Mouse (Mus musculus) CH12.LX (cell line): ENCODE results near the gene Mrps2. TPM values are rescaled to one million over a fixed set of nuclear protein-coding genes. Genes with fewer than 3 reads are reported as not detected.
A peak's percentile ranks its signal among the peaks of the same experiment; 100 is the strongest.

Source experiments
- DNase-seq: peaks from one replicate; pipeline ENCODE4 v3.0.0-alpha.2; 2013; ENCODE audit errors: extremely low read depth
- H3K27ac ChIP-seq: 2 replicates; pipeline ENCODE4 v1.5.1; 2012; ENCODE audit warnings: low read depth, mild to moderate bottlenecking, control low read depth, moderate library complexity; ENCODE audit not compliant: insufficient read depth
- H3K27me3 ChIP-seq: replicated peaks from 2 replicates; pipeline ENCODE3; 2012; ENCODE audit warnings: inconsistent platforms
- H3K36me3 ChIP-seq, 2 experiments: replicated peaks in 1 of 2; 2 replicates each; pipeline versions ENCODE3 to v1.6.1; 2012; ENCODE audit warnings: inconsistent platforms in 1 of 2, low read length in 1 of 2, mild to moderate bottlenecking in 1 of 2, mixed read lengths in 1 of 2, moderate library complexity in 1 of 2; ENCODE audit not compliant: control insufficient read depth in 1 of 2, insufficient read depth in 1 of 2
- H3K4me1 ChIP-seq, 2 experiments: 2 replicates each; pipeline ENCODE4 v1.6.1; 2012; ENCODE audit warnings: inconsistent platforms in 1 of 2, moderate library complexity in 1 of 2; ENCODE audit not compliant: insufficient read depth in 2 of 2, control insufficient read depth in 1 of 2
- H3K4me2 ChIP-seq: 2 replicates; pipeline ENCODE4 v1.6.1; 2012; ENCODE audit warnings: low read depth, mild to moderate bottlenecking, control low read depth; ENCODE audit not compliant: poor library complexity, insufficient read depth, severe bottlenecking
- H3K4me3 ChIP-seq, 3 experiments: fragments of 150-350 bp in 1 of 3; sonication (generic) in 1 of 3; replicated peaks in 1 of 3; 2 replicates each; pipeline versions ENCODE3 to v1.5.1; 2011 to 2012; ENCODE audit warnings: low read depth in 2 of 3, low read length in 2 of 3, mild to moderate bottlenecking in 2 of 3, moderate library complexity in 2 of 3, control low read depth in 1 of 3, improper control_type of control experiment in 1 of 3, inconsistent platforms in 1 of 3, mixed read lengths in 1 of 3; ENCODE audit not compliant: poor library complexity in 1 of 3
- H3K79me2 ChIP-seq: replicated peaks from 2 replicates; pipeline ENCODE4 v1.6.1; 2012; ENCODE audit warnings: mild to moderate bottlenecking, moderate library complexity; ENCODE audit not compliant: control insufficient read depth, poor library complexity, insufficient read depth, severe bottlenecking; ENCODE audit errors: extremely low read depth
- H3K9ac ChIP-seq: 2 replicates; pipeline ENCODE4 v1.6.1; 2012; ENCODE audit warnings: low read depth, mild to moderate bottlenecking, control low read depth, moderate library complexity; ENCODE audit not compliant: insufficient read depth
- H3K9me3 ChIP-seq: replicated peaks from 2 replicates; pipeline ENCODE3; 2012; ENCODE audit warnings: low read length, inconsistent platforms, mixed read lengths
- BHLHE40 ChIP-seq: IDR thresholded peaks from 2 replicates; pipeline ENCODE4 v1.6.1; 2011; ENCODE audit warnings: mild to moderate bottlenecking, low read depth, low read length, improper control_type of control experiment
- CHD1 ChIP-seq: IDR thresholded peaks from 2 replicates; pipeline ENCODE4 v1.6.1; 2012; ENCODE audit warnings: low read depth, low read length, improper control_type of control experiment, inconsistent platforms
- CHD2 ChIP-seq: IDR thresholded peaks from 2 replicates; pipeline ENCODE4 v1.6.1; 2011; ENCODE audit warnings: low read length, improper control_type of control experiment
- CTCF ChIP-seq, 2 experiments: IDR thresholded peaks in 1 of 2; conservative IDR thresholded peaks in 1 of 2; 2 replicates each; pipeline ENCODE4 v1.5.1; 2011 to 2012; ENCODE audit warnings: low read depth in 2 of 2, low read length in 2 of 2, improper control_type of control experiment in 1 of 2, inconsistent platforms in 1 of 2, mild to moderate bottlenecking in 1 of 2, moderate library complexity in 1 of 2
- E2F4 ChIP-seq: IDR thresholded peaks from 2 replicates; pipeline ENCODE4 v1.6.1; 2011; ENCODE audit warnings: low read depth, low read length, improper control_type of control experiment; ENCODE audit not compliant: insufficient replicate concordance
- ELF1 ChIP-seq: IDR thresholded peaks from 2 replicates; pipeline ENCODE4 v1.6.1; 2014; ENCODE audit warnings: low read depth, mild to moderate bottlenecking, inconsistent platforms, low read length, improper control_type of control experiment
- EP300 ChIP-seq: IDR thresholded peaks from 2 replicates; pipeline ENCODE4 v1.6.1; 2011; ENCODE audit warnings: low read length, improper control_type of control experiment
- ETS1 ChIP-seq: conservative IDR thresholded peaks from 2 replicates; pipeline ENCODE4 v1.6.1; 2012; ENCODE audit warnings: low read depth, mild to moderate bottlenecking, inconsistent platforms, low read length, improper control_type of control experiment, moderate library complexity
- GABPA ChIP-seq: IDR thresholded peaks from 2 replicates; pipeline ENCODE4 v1.6.1; 2012; ENCODE audit warnings: low read depth, low read length, improper control_type of control experiment, inconsistent platforms; ENCODE audit not compliant: insufficient replicate concordance
- HCFC1 ChIP-seq: IDR thresholded peaks from 2 replicates; pipeline ENCODE4 v1.6.1; 2012; ENCODE audit warnings: low read depth, mild to moderate bottlenecking, inconsistent platforms, low read length, improper control_type of control experiment
- IRF4 ChIP-seq: IDR thresholded peaks from 2 replicates; pipeline ENCODE4 v1.6.1; 2014; ENCODE audit warnings: low read depth, mild to moderate bottlenecking, inconsistent platforms, low read length, improper control_type of control experiment
- JUN ChIP-seq: IDR thresholded peaks from 2 replicates; pipeline ENCODE4 v1.6.1; 2011; ENCODE audit warnings: low read depth, mild to moderate bottlenecking, low read length, improper control_type of control experiment, moderate library complexity; ENCODE audit not compliant: insufficient read depth
- JUND ChIP-seq: conservative IDR thresholded peaks from 2 replicates; pipeline ENCODE4 v1.6.1; 2011; ENCODE audit warnings: low read depth, low read length, improper control_type of control experiment
- KAT2A ChIP-seq: IDR thresholded peaks from 2 replicates; pipeline ENCODE4 v1.6.1; 2012; ENCODE audit warnings: low read length, improper control_type of control experiment, inconsistent platforms; ENCODE audit not compliant: insufficient replicate concordance
- MAFK ChIP-seq: IDR thresholded peaks from 2 replicates; pipeline ENCODE4 v1.6.1; 2011; ENCODE audit warnings: low read length, improper control_type of control experiment; ENCODE audit not compliant: insufficient replicate concordance
- MAX ChIP-seq: IDR thresholded peaks from 2 replicates; pipeline ENCODE4 v1.6.1; 2011; ENCODE audit warnings: low read length, improper control_type of control experiment
- MAZ ChIP-seq: IDR thresholded peaks from 2 replicates; pipeline ENCODE4 v1.6.1; 2012; ENCODE audit warnings: low read depth, mild to moderate bottlenecking, inconsistent platforms, low read length, improper control_type of control experiment, moderate library complexity
- MEF2A ChIP-seq: IDR thresholded peaks from 2 replicates; pipeline ENCODE4 v1.6.1; 2014; ENCODE audit warnings: low read depth, mild to moderate bottlenecking, inconsistent platforms, low read length, improper control_type of control experiment, borderline replicate concordance
- NELFE ChIP-seq: IDR thresholded peaks from 2 replicates; pipeline ENCODE4 v1.6.1; 2011; ENCODE audit warnings: low read depth, low read length, improper control_type of control experiment
- NRF1 ChIP-seq: IDR thresholded peaks from 2 replicates; pipeline ENCODE4 v1.6.1; 2014; ENCODE audit warnings: low read depth, mild to moderate bottlenecking, inconsistent platforms, low read length, improper control_type of control experiment, moderate library complexity
- PAX5 ChIP-seq: IDR thresholded peaks from 2 replicates; pipeline ENCODE4 v1.6.1; 2012; ENCODE audit warnings: low read length, inconsistent platforms, mixed read lengths
- POLR2A ChIP-seq: IDR thresholded peaks from 2 replicates; pipeline ENCODE4 v1.6.1; 2011; ENCODE audit warnings: low read depth, mild to moderate bottlenecking, improper control_type of control experiment, low read length
- POLR2AphosphoS2 ChIP-seq: IDR thresholded peaks from 2 replicates; pipeline ENCODE4 v1.6.1; 2011; ENCODE audit warnings: low read depth, low read length, improper control_type of control experiment
- RAD21 ChIP-seq: IDR thresholded peaks from 2 replicates; pipeline ENCODE4 v1.6.1; 2011; ENCODE audit warnings: low read depth, mild to moderate bottlenecking, low read length, improper control_type of control experiment, moderate library complexity
- SIN3A ChIP-seq: IDR thresholded peaks from 2 replicates; pipeline ENCODE4 v1.6.1; 2012; ENCODE audit warnings: low read length, improper control_type of control experiment, inconsistent platforms
- TBP ChIP-seq: conservative IDR thresholded peaks from 2 replicates; pipeline ENCODE4 v1.6.1; 2011; ENCODE audit warnings: low read depth, low read length, improper control_type of control experiment
- TCF12 ChIP-seq: IDR thresholded peaks from 2 replicates; pipeline ENCODE4 v1.6.1; 2014; ENCODE audit warnings: low read depth, mild to moderate bottlenecking, inconsistent platforms, low read length, improper control_type of control experiment
- UBTF ChIP-seq: IDR thresholded peaks from 2 replicates; pipeline ENCODE4 v1.6.1; 2012; ENCODE audit warnings: low read depth, mild to moderate bottlenecking, inconsistent platforms, low read length, improper control_type of control experiment, moderate library complexity
- USF2 ChIP-seq: conservative IDR thresholded peaks from 2 replicates; pipeline ENCODE4 v1.6.1; 2011; ENCODE audit warnings: low read depth, low read length, improper control_type of control experiment
- ZC3H11A ChIP-seq: IDR thresholded peaks from 2 replicates; pipeline ENCODE4 v1.6.1; 2012; ENCODE audit warnings: low read depth, mild to moderate bottlenecking, inconsistent platforms, low read length, improper control_type of control experiment
- ZKSCAN1 ChIP-seq: IDR thresholded peaks from 2 replicates; pipeline ENCODE4 v1.6.1; 2012; ENCODE audit warnings: low read depth, inconsistent platforms, low read length, improper control_type of control experiment, borderline replicate concordance
- ZNF384 ChIP-seq: IDR thresholded peaks from 2 replicates; pipeline ENCODE4 v1.6.1; 2012; ENCODE audit warnings: low read depth, low read length, improper control_type of control experiment, inconsistent platforms
- dilution Hi-C: fragments of 300-500 bp; cut with MboI; formaldehyde crosslinking; loops from 2 replicates; pipeline ENCODE4 v1.14.3; 2020; ENCODE audit warnings: low sequenced_read_pairs; ENCODE audit not compliant: extremely low pct_unique_long_range_greater_than_20kb, extremely low pct_ligation_motif_present
- in situ Hi-C: fragments of 300-500 bp; cut with MboI; formaldehyde crosslinking; loops from 3 replicates; pipeline ENCODE4 v1.14.3; 2019; ENCODE audit warnings: low sequenced_read_pairs, low pct_ligation_motif_present, low pct_unique_long_range_greater_than_20kb, mixed read lengths
- polyA plus RNA-seq: library from polyadenylated mRNA; unstranded; fragments of >175 nt; gene quantifications from 2 replicates; pipeline ENCODE4 v1.2.1, GENCODE M21; 2012; ENCODE audit warnings: low read depth; ENCODE audit not compliant: insufficient read length
- total RNA-seq, 2 experiments: library from RNA; depleted of rRNA; stranded (reverse); fragments of 300-350 nt in 1 of 2; fragments of >200 nt in 1 of 2; gene quantifications; 2 replicates each; pipeline ENCODE4 v1.2.3; 2012 to 2014

Gene Mrps2
- total and polyA plus RNA-seq, 3 experiments, result 21.3 to 78.5 (median 46.6) TPM

DNA sequence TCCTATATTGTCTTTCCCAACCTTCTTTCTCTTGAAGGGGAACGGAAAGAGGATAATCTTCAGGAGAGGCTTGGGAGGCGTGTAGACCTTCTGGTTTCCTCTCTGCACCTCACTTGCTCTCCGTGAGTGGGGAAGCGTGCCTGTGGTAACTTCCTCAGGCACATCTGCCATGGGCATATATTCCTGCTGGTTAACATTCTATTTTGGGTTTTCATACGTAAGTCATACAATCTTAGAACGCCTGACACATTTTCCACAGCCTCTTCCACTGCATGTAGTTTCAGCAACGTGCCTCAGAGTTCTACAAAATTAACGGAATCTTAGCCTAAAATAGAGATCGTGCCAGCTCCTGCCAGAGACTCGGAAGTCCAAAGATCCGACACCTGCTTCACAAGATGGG, 32.5 kb upstream of the Mrps2 start:
- H3K27me3 ChIP-seq, result peaks cover 42% of the 10 kb centered on the region
- H3K9ac ChIP-seq, result no peak overlapping the region
- H3K27ac ChIP-seq, result no peak overlapping the region
- no peaks in the 10 kb centered on the region for H3K36me3 ChIP-seq
- no peak overlapping the region for H3K4me3 ChIP-seq
- no peak overlapping the region for H3K4me2 ChIP-seq
- TF ChIP-seq JUN, result no peak
- no peak for TF ChIP-seq RAD21
- no peak for TF ChIP-seq IRF4
- no peak for TF ChIP-seq SIN3A
- no peak for TF ChIP-seq EP300
- no peak for TF ChIP-seq POLR2AphosphoS2
- no peak for TF ChIP-seq JUND
- TF ChIP-seq ZKSCAN1, result no peak
- H3K4me1 ChIP-seq, result no peaks in the 10 kb centered on the region
- DNase-seq, result no peak
- in situ Hi-C loops, result no loop called here
- no peaks in the 10 kb centered on the region for H3K79me2 ChIP-seq
- dilution Hi-C loops, result no loop called here
- H3K9me3 ChIP-seq, result peaks cover 12% of the 10 kb centered on the region

DNA sequence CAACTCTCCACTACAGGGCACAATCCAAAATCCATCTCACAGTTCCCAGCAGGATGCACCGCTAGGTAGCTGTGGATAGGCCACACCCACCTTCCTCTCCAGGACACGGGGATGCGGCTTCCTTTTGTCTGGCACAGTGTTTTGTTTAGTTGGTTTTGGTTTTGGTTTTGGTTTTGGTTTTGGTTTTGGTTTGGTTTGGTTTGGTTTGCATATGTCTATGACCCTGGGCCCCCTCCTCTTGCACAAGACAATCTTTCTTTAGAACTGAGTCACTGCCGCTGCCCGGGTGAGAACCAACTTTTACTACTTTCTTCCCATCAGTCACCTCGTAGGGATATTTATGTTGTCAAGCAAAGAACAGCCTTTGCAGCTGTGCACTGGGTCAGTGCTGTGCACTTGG, 27.0 kb upstream of the Mrps2 start:
- Histone ChIP-seq H3K27me3 (peaks cover 34% of the 10 kb centered on the region), H3K4me3 (peak overlapping the region in 1 of 3 experiments; percentile 21), H3K79me2 (no peaks in the 10 kb centered on the region), H3K9me3 (peaks cover 12% of the 10 kb centered on the region), H3K4me1 (peaks cover 7 to 9% of the 10 kb centered on the region in 2 experiments), H3K27ac (no peak overlapping the region), H3K9ac (no peak overlapping the region), H3K36me3 (no peaks in the 10 kb centered on the region), H3K4me2 (peak overlapping the region; percentile 37)
- DNase-seq, result peak; percentile 28
- in situ Hi-C loops, result no loop called here
- dilution Hi-C loops, result no loop called here
- TF ChIP-seq POLR2AphosphoS2, result no peak
- peak; percentile 89 for TF ChIP-seq ETS1
- TF ChIP-seq E2F4, result no peak
- TF ChIP-seq RAD21, result no peak
- peak; percentile 72; the same call in 1 of the 2 replicates for TF ChIP-seq MEF2A
- TF ChIP-seq ZKSCAN1, result no peak
- TF ChIP-seq BHLHE40, result peak; percentile 69
- TF ChIP-seq JUN, result no peak
- TF ChIP-seq KAT2A, result no peak
- TF ChIP-seq CHD1, result no peak
- peak; percentile 45; the same call in 1 of the 2 replicates for TF ChIP-seq IRF4
- TF ChIP-seq MAFK, result no peak
- TF ChIP-seq ELF1, result no peak
- no peak for TF ChIP-seq POLR2A
- no peak for TF ChIP-seq TBP
- no peak for TF ChIP-seq ZC3H11A
- no peak for TF ChIP-seq CHD2
- TF ChIP-seq JUND, result no peak
- TF ChIP-seq UBTF, result no peak
- no peak for TF ChIP-seq HCFC1
- TF ChIP-seq TCF12, result peak; percentile 26; the same call in 1 of the 2 replicates
- TF ChIP-seq NELFE, result no peak
- TF ChIP-seq USF2, result no peak
- TF ChIP-seq PAX5, result no peak
- TF ChIP-seq EP300, result peak; percentile 29; the same call in 1 of the 2 replicates
- TF ChIP-seq SIN3A, result peak; percentile 37; the same call in 1 of the 2 replicates
- TF ChIP-seq MAX, result no peak
- no peak for TF ChIP-seq GABPA
- TF ChIP-seq CTCF (conservative IDR thresholded peaks at IDR 0.05 in 1 of 2, IDR thresholded peaks at IDR 0.05 in 1 of 2; ENCODE audit: low read depth in 2 of 2, low read length in 2 of 2), result no peak
- no peak for TF ChIP-seq ZNF384
- TF ChIP-seq NRF1, result no peak
- TF ChIP-seq MAZ, result 0 out of 2 replicates have a peak, but pooled peaks have one; percentile 54
